Mouse (Mus musculus) retina, postnatal 7 days (tissue): ENCODE data around the gene Zcchc12.
A peak's percentile ranks its signal among the peaks of the same experiment; 100 is the strongest.

Source experiments
- DNase-seq: peaks from one replicate; pipeline ENCODE4 v3.0.0-alpha.2; 2012; ENCODE audit warnings: low read depth, low spot score

Zcchc12 gene

GRCm38 (mm10) chrX:36195736-36196525 lies at the start of gene Zcchc12:
Gene Zcchc12, plus strand, starts transcription at chrX:36195904.
- DNase-seq, result no peak

DNA sequence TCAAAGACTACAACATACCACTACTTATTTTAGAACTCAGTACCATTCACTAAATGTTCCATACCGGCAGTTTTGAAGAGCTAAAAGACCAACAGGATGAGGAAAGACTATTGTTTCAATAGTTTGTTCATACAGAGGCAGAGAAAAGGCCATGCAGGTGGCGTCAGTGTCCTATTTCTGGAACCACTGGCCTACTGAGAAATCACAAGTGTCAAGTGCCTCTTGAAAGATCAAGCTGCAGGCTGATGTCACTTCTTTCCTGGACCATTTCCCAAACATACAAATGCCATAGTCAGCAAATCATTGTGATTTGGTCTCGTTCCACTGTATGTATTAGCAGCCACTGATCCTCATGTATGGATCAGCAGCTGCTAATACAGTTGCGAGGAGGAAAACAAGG lies 49.0 kb upstream of the Zcchc12 start:
- no peak for DNase-seq

- no peak for DNase-seq
These were observed 45.6 kb upstream of the Zcchc12 start for GRCm38 (mm10) chrX:36150100-36150499.

DNA sequence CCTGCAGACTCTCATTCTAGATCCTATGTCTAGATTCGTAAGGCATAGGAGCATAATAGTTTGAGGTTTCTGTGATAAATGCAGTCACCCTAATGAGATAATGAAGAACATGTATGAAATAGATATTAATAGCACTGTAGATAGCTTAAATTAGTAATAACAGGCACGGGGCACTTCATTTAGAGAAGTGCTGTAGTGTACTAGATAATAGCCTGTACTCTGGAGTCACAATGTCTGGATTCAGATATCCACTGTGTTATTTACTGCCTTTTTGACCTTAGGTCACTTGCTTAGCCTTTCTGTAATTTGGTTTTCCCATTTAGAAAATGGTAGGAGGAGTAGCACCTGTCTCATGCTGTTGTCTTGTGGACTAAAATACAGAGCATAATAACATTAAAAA lies 39.0 kb upstream of the Zcchc12 start:
- no peak for DNase-seq

DNA sequence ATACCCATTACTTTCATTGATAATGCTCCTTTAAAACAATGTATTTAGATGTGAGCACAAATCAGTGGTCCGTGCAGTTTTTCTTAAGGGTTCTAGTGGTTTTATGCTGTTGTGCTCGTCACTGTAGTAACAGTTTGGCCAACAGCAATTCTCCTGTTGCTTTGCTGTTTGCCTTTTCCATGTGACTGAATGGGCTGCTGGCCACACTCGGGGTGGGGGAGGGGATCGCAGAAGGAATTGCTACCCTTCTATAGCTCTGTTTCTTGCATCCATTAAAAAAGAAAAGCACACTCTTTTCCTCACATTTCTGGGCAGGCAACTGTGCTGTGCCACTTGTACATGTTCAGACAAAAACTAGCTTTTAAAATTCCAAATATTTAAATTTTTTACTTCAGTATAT lies 34.1 kb upstream of the Zcchc12 start:
- DNase-seq, result no peak

DNA sequence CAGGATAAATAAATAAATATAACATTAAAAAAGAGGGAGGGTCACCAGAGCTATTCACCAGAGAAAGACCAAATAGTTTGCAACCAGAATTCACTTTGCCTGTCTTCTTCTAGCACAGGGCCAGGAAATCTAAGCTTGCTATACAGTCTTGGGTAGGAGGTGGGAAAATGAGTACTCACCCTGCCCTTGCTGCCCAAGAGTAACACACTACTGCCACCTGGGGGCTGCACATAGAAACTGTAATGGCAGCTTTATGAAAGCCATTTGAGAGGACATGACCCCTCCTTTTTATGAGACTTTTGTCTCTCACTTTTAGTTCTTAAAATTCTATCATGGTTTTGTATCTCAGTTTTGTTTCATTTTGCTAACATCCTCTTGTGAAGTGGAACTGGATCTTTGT lies 12.1 kb upstream of the Zcchc12 start:
- no peak for DNase-seq

DNA sequence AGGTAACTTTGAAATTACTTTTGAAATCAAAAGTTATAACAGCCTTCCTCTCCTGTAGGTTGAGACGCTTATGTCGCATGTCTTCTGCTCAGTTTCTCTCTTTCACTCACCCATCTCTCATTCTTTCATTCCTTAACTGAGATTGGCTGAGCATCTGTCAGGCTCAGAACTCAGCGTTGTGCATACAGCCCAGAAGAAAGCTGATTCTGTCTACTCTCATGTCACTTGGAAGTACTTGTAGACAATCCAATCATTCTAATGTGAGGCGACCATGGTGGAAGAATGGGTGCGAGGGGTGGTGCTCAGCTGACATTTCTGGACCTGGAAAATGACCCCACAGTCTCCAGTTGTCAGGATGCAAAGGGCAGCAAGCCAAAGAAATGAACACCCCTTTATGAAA lies 9.7 kb upstream of the Zcchc12 start:
- no peak for DNase-seq

DNA sequence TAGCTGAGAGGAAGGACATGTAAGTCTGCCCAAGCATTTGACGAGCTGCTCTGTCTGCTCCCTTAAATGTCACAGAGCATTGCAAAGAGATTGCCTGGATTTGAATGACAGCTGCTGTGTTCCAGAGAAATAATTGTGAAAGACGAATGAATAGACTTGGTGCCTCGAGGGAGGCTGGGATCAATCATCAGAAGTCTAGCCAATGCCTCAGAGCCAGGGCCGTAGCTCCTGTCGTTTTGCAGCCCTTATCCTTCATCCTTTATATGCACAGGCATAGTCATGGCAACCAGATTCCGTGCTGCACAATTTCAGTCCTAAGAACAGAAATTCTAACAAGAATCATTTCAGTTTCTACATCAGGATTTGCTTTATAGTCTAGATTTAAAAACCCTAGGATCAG lies 9.3 kb upstream of the Zcchc12 start:
- no peak for DNase-seq

DNA sequence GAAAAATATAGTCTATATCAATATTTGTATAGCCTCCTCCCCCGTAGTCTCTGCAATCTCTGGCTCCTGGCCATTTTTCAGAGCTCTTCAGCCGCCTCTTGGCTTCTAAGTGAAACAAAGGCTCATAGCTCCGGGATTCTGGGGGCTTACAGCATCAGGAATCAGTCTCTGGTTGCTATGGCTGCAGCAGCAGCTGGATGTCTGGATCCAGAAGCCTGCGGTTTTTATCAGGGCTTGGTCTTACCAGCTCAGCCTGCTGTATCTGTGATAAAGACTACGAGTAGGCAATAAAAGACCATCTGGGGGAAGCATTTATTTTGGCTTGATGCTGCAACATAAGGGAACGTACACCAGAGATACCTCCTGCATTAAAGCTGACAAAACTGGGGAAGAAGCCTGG lies 1.8 kb upstream of the Zcchc12 start:
- no peak for DNase-seq

DNA sequence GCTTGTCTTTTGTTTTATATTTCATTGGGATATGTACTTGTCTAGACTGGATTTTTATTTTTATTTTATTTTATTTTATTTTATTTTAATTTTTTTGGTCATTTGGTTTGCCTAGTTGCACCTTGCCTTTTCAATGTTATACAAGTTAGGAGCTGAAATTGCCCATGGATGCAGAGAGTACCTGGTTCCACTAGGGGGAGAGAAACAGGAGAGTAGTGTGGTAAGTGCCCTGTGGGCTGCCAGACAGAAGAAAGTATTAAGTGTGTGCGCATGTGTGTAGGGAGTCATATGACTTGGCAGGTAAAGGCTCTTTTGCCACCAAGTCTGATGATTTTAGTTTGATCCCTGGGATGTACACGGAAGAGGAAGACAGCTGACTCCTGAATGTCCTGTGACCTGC lies 13.8 kb downstream of the Zcchc12 start:
- DNase-seq, result no peak

- no peak for DNase-seq
These were observed 15.5 kb downstream of the Zcchc12 start for GRCm38 (mm10) chrX:36211216-36211615.

- no peak for DNase-seq
These were observed 25.7 kb downstream of the Zcchc12 start for GRCm38 (mm10) chrX:36221366-36221765.

DNA sequence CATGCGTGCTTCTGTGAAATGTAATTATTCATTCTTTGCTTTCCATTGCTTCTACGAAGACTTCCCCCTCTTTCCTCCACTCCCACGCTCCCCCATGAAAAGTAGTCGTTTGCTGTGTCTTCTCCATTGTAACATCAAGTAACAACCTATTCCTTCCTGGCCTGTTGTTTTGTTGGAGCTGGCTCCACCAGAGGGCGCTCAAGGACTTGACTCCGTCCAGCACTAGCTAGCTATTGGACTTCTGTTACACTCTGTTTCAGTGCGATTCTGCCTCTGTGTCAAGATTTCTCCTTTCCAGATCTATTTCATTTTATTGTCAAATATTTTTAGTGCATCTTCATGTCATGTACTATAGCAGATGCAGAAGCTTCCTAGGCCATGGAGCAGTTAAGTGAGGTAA lies 30.1 kb downstream of the Zcchc12 start:
- peak; percentile 48 for DNase-seq

GRCm38 (mm10) chrX:36226577-36226976 lies 30.9 kb downstream of the Zcchc12 start:
- DNase-seq, result peak; percentile 6

DNA sequence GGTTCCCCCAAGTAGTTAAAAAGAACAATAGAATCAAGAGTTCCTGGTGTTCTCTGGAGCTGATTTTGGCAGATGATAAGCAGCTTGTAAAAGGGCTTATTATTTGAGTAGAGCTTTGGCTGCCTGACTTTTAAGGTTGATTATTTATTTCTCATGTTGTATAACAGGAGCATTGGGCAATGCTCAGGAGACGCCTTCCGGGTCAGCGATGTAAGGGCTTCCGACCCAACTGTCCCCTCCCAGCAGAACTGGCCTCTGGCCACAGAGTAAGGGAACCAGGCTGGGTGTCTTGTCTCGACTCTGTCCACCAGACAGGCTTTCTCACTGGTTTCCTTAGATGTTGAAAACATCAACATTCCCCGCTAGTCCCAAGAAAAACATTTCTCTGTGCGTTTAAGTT lies 33.2 kb downstream of the Zcchc12 start:
- DNase-seq, result no peak

DNA sequence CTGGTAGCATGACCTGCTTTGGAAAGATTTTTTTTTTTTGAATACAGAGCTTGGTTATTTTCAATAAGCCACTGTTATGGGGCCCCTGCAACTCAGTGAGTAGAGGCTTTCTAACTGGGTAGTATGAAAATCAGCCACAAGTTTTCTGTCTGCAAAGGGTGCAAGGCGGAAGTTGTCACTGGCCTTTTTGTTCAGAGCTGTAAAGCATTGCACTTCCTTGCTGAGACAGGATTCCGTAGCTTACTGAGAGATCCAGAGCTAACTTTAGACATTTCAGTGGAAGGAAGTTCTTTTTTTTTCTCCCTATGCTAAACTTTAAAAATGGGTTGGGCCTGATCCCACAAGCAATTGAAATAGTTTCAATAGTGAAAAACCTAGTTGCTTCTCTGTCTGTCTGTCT lies 33.6 kb downstream of the Zcchc12 start:
- no peak for DNase-seq

- no peak for DNase-seq
These were observed 39.9 kb downstream of the Zcchc12 start for GRCm38 (mm10) chrX:36235652-36236051.
